Mouse (Mus musculus): ENCODE measurements around the gene Agap1. TPM values are rescaled to one million over a fixed set of nuclear protein-coding genes. Genes with fewer than 3 reads are reported as not detected.
A peak's percentile ranks its signal among the peaks of the same experiment; 100 is the strongest.

Gene Agap1
- polyA plus RNA-seq, 1 experiment, result 31.6 TPM

DNA sequence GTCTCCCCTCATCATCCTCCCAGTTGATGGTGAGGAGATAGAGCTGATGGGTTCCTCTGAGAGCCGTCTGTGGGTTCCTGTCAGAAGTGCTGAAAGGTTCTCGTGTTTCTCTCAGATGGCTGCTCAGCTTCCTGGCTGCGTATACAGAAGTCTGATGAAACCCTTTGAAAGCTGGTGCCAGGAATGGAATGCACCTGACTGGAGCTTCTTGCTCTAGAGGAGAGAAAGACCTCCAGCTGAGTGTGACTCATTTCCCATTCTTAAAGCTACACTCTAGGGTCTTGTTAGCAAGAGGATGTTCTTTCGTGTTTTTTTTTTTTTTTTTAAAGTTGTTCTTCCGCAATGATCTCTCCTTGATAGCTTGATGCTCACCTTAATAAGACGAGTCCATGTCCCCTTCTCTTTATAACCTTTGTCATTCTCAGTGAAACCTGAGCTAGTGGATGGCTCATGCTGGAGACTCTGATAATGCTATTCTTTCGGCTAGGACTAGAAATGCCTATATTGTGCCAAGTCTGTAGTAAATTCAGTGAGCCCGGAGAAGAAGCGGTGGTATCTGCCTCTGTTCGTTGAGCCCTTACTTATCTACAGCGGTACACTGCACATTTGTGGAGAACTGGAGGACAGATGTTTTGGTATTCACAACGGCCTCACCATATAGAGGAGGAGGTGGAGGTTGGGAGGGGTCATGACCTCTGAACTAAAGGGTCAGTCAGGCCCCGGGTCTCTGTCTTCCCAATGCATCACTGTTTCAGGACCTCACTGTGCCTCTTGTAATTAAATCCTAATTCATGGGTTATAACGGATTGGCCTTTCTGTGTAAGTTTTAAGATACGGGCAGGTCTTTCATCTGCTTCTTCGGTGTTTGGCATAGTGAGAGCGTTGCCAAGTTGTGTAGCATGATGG lies 2.8 kb downstream of the Agap1 start:
- Histone ChIP-seq H3K36me3 (ENCODE audit: control insufficient read depth, insufficient read depth, low read length) (no peaks in the 10 kb centered on the region), H3K27me3 (replicated peaks; ENCODE audit: control insufficient read depth, insufficient read depth, low read length) (no peaks in the 10 kb centered on the region), H3K4me1 (ENCODE audit: control insufficient read depth, insufficient read depth, low read length) (peaks cover 22% of the 10 kb centered on the region; the same call in 1 of the 2 replicates), H3K27ac (ENCODE audit: insufficient read depth, low read depth, low read length) (peak overlapping the region; percentile 52), H3K4me3 (ENCODE audit: insufficient read depth, low read depth, low read length) (peak overlapping the region; percentile 6; the same call in 1 of the 2 replicates)
- 60% methylated on average over 17 of the region's 17 CpGs for WGBS
- TF ChIP-seq POLR2A (IDR thresholded peaks at IDR 0.05; ENCODE audit: low read depth, low read length) (no peak), CTCF (conservative IDR thresholded peaks at IDR 0.05; ENCODE audit: insufficient read depth, insufficient read length, low read depth, low read length) (no peak)
- DNase-seq, result peak; percentile 73

DNA sequence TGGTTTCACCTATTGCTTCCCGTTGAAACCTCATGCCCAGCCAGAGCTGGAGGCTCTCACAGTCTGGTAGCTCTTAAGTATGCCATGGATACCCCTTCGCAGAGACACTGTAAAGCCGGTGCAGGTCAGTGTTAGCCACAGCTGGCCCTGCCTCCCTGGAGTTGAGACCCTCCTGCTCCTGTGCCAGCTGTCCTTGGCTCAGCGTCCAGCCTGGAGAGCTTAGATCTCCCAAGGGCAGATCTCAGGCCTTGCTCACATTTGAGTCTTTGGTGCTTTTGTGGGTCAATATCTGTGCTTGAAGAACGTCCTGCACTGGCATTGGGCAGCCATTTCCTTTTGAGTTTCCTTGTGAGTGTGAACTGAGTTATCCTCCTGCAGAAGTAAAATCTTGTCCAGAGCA lies 7.3 kb downstream of the Agap1 start:
- H3K27ac ChIP-seq (ENCODE audit: insufficient read depth, low read depth, low read length), result no peak overlapping the region
- H3K27me3 ChIP-seq (replicated peaks; ENCODE audit: control insufficient read depth, insufficient read depth, low read length), result no peaks in the 10 kb centered on the region
- no peaks in the 10 kb centered on the region for H3K36me3 ChIP-seq (ENCODE audit: control insufficient read depth, insufficient read depth, low read length)
- peaks cover 36% of the 10 kb centered on the region for H3K4me1 ChIP-seq (ENCODE audit: control insufficient read depth, insufficient read depth, low read length)
- H3K4me3 ChIP-seq (ENCODE audit: insufficient read depth, low read depth, low read length), result no peak overlapping the region
- WGBS, result 63% methylated on average over 5 of the region's 5 CpGs
- no peak for DNase-seq
- TF ChIP-seq CTCF (conservative IDR thresholded peaks at IDR 0.05; ENCODE audit: insufficient read depth, insufficient read length, low read depth, low read length) (no peak), POLR2A (IDR thresholded peaks at IDR 0.05; ENCODE audit: low read depth, low read length) (no peak)

DNA sequence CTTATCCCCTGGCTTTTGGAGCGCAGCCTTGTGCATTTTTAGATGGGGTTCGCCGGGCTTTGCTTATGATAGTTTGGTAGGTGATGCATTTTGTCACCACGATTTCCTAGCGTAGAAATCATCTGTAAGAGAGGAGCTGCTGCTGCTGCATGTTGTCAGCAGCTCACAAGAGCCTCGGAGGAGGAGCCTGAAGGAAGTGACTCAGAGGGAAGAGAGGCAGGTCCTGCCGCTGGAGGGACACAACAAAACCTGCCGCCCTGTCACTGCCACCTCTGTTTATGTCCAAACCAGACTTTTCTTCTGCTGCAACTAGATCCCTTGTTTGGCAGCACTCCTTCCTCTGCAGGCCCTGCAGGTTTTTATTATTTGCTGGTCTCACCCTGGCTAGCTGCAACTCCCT lies 8.5 kb downstream of the Agap1 start:
- Histone ChIP-seq H3K4me1 (ENCODE audit: control insufficient read depth, insufficient read depth, low read length) (peaks cover 38% of the 10 kb centered on the region), H3K27me3 (replicated peaks; ENCODE audit: control insufficient read depth, insufficient read depth, low read length) (no peaks in the 10 kb centered on the region), H3K27ac (ENCODE audit: insufficient read depth, low read depth, low read length) (no peak overlapping the region), H3K4me3 (ENCODE audit: insufficient read depth, low read depth, low read length) (no peak overlapping the region), H3K36me3 (ENCODE audit: control insufficient read depth, insufficient read depth, low read length) (no peaks in the 10 kb centered on the region)
- no peak for TF ChIP-seq CTCF (conservative IDR thresholded peaks at IDR 0.05; ENCODE audit: insufficient read depth, insufficient read length, low read depth, low read length)
- TF ChIP-seq POLR2A (IDR thresholded peaks at IDR 0.05; ENCODE audit: low read depth, low read length), result no peak
- peak; percentile 39 for DNase-seq
- WGBS, result 14% methylated on average over 8 of the region's 8 CpGs

DNA sequence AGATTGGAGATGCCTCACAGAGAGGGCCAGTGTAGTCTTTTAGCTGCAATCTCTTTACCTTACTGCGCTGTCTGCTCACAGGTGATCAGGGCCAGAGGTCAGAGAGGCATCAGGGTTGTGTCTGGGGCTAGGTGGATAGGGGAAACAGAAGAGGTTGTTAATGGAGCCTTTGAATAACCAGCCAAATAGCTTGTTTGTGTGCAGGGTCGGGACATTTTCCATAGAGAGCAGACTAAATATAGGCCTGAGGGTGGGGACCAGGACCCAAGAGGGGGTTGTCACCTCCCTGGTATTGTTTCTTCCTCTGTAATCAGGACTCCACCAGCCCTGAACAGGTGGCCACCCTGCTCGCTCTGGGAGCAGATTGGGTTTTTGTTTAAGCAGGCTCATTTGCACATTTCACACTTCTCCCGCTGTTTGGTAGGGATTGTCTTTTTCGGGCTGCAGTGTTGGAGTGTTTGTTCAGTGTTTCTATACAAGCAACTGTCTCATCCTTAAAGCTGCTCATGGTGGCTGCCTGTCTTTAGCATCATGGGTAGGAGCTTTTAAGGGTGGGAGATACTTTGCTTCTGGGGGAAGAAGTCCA lies 10.9 kb downstream of the Agap1 start:
- no peak overlapping the region for H3K4me3 ChIP-seq (ENCODE audit: insufficient read depth, low read depth, low read length)
- 63% methylated on average over 5 of the region's 5 CpGs for WGBS
- H3K27me3 ChIP-seq (replicated peaks; ENCODE audit: control insufficient read depth, insufficient read depth, low read length), result no peaks in the 10 kb centered on the region
- peaks cover 45% of the 10 kb centered on the region for H3K4me1 ChIP-seq (ENCODE audit: control insufficient read depth, insufficient read depth, low read length)
- DNase-seq, result no peak
- TF ChIP-seq CTCF (conservative IDR thresholded peaks at IDR 0.05; ENCODE audit: insufficient read depth, insufficient read length, low read depth, low read length) (no peak), POLR2A (IDR thresholded peaks at IDR 0.05; ENCODE audit: low read depth, low read length) (no peak)
- H3K27ac ChIP-seq (ENCODE audit: insufficient read depth, low read depth, low read length), result no peak overlapping the region
- H3K36me3 ChIP-seq (ENCODE audit: control insufficient read depth, insufficient read depth, low read length), result no peaks in the 10 kb centered on the region

DNA sequence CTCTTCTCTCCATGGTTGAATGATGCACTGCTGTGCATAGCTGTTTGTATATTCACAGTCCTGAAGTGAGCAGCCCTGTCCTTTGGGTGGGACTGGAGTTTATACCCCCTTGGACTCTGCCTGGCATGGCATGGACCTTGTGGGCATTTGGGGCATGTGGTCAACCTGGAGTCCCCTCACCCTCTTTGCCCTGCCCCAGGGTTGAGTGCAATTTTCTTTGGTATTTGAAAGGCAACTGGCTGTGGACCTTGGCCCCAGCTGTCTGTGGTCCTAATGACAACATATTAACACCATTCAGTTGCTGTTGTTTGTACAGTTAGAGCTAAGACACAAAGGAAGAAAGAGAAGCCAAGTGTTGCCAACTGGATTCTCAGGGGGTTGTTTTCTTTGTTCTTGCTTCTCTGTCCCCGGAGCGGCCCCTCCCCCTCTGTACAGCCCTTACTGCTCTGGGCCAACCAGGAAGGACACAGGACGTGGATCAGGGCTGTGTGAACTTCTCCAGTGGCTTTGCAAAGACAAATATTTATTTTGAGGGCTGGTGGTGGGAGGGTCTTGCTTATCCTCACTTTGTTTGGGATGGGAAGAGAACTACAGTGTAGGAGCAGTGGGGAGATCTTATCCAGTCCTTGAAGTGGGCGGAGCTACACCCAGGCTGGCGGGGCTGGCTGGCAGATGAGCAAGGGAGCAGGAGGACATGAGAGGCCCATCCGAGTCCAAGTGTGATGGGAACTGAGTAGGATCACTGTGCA lies 12.9 kb downstream of the Agap1 start:
- H3K4me1 ChIP-seq (ENCODE audit: control insufficient read depth, insufficient read depth, low read length), result peaks cover 54% of the 10 kb centered on the region

DNA sequence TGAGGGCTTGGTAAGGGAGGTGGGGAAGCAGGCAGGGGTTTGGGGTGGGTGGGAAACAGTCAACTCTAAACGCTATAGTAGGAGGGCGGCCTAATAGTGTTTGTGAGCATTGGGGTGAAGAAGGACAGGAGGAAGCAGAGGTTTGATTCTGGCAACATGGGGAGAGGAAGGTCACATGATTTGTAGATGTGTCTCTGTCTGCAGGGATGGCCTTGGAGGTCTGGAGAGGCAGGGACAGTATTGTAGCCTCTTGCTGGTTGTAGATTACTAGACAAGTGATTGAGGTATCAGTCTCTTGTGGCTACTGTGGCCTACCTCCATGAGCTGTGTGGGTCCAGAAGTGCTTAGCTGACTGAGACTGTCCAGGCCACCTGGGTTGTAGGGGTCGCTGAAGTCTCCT lies 13.5 kb downstream of the Agap1 start:
- Histone ChIP-seq H3K4me1 (ENCODE audit: control insufficient read depth, insufficient read depth, low read length) (peaks cover 56% of the 10 kb centered on the region), H3K27me3 (replicated peaks; ENCODE audit: control insufficient read depth, insufficient read depth, low read length) (no peaks in the 10 kb centered on the region), H3K4me3 (ENCODE audit: insufficient read depth, low read depth, low read length) (no peak overlapping the region), H3K27ac (ENCODE audit: insufficient read depth, low read depth, low read length) (no peak overlapping the region), H3K36me3 (ENCODE audit: control insufficient read depth, insufficient read depth, low read length) (no peaks in the 10 kb centered on the region)
- WGBS, result 64% methylated on average over 3 of the region's 3 CpGs
- no peak for DNase-seq
- TF ChIP-seq POLR2A (IDR thresholded peaks at IDR 0.05; ENCODE audit: low read depth, low read length) (no peak), CTCF (conservative IDR thresholded peaks at IDR 0.05; ENCODE audit: insufficient read depth, insufficient read length, low read depth, low read length) (no peak)

More for the DNA sequence above, 12.9 kb downstream of the Agap1 start:
- DNase-seq, result peak; percentile 49
- Histone ChIP-seq H3K27me3 (replicated peaks; ENCODE audit: control insufficient read depth, insufficient read depth, low read length) (no peaks in the 10 kb centered on the region), H3K27ac (ENCODE audit: insufficient read depth, low read depth, low read length) (peak overlapping the region; percentile 33), H3K36me3 (ENCODE audit: control insufficient read depth, insufficient read depth, low read length) (no peaks in the 10 kb centered on the region), H3K4me3 (ENCODE audit: insufficient read depth, low read depth, low read length) (no peak overlapping the region)
- TF ChIP-seq POLR2A (IDR thresholded peaks at IDR 0.05; ENCODE audit: low read depth, low read length) (no peak), CTCF (conservative IDR thresholded peaks at IDR 0.05; ENCODE audit: insufficient read depth, insufficient read length, low read depth, low read length) (no peak)
- WGBS, result 35% methylated on average over 6 of the region's 6 CpGs

Data from kidney, adult 2 months (tissue).